Mouse (Mus musculus) liver, embryonic 16.5 days (tissue): ENCODE data around the gene B4galt1. TPM values are rescaled to one million over a fixed set of nuclear protein-coding genes. Genes with fewer than 3 reads are reported as not detected.
A peak's percentile ranks its signal among the peaks of the same experiment; 100 is the strongest.

ENCODE experiments used
- ATAC-seq: fragments of 200-750 bp; cut with Nextera tagmentation; 2 replicates; pipeline ENCODE4 v1.8.0; 2017; ENCODE audit warnings: low read depth, mild to moderate bottlenecking, moderate number of reproducible peaks, moderate library complexity
- H3K27ac ChIP-seq: fragments of 300-500 bp; sonication (generic); 2 replicates; pipeline ENCODE4 v1.5.1; 2014; ENCODE audit warnings: mild to moderate bottlenecking, low read length
- H3K27me3 ChIP-seq: fragments of 300-500 bp; sonication (generic); 2 replicates; pipeline ENCODE4 v1.6.1; 2014; ENCODE audit warnings: low read depth, low read length, mixed read lengths; ENCODE audit not compliant: control insufficient read depth, insufficient read depth
- H3K36me3 ChIP-seq: fragments of 300-500 bp; sonication (generic); 2 replicates; pipeline ENCODE4 v1.6.1; 2014; ENCODE audit warnings: mild to moderate bottlenecking; ENCODE audit not compliant: control insufficient read depth, insufficient read depth
- H3K4me1 ChIP-seq: fragments of 300-500 bp; sonication (generic); 2 replicates; pipeline ENCODE4 v1.6.1; 2014; ENCODE audit warnings: low read depth, low read length, mixed read lengths; ENCODE audit not compliant: control insufficient read depth
- H3K4me2 ChIP-seq: fragments of 300-500 bp; sonication (generic); 2 replicates; pipeline ENCODE4 v1.6.1; 2014; ENCODE audit warnings: low read depth, low read length, mixed read lengths
- H3K4me3 ChIP-seq: fragments of 300-500 bp; sonication (generic); 2 replicates; pipeline ENCODE4 v1.5.1; 2014; ENCODE audit warnings: low read depth, mild to moderate bottlenecking, low read length
- H3K9ac ChIP-seq: fragments of 300-500 bp; sonication (generic); 2 replicates; pipeline ENCODE4 v1.6.1; 2014; ENCODE audit warnings: low read depth, low read length
- H3K9me3 ChIP-seq: fragments of 300-500 bp; sonication (generic); replicated peaks from 2 replicates; pipeline ENCODE4 v1.6.1; 2016; ENCODE audit warnings: low read length; ENCODE audit not compliant: control insufficient read depth
- WGBS: fragments of 180-500 bp; shearing (Covaris S2); extraction: QIAGEN DNeasy Blood & Tissue Kit; methylation state at CpG from one replicate; pipeline ENCODE4 v1.1.7; 2014; ENCODE audit not compliant: insufficient replicate concordance; 5-methylcytosine and 5-hydroxymethylcytosine counted together
- polyA plus RNA-seq: library from polyadenylated mRNA; unstranded; fragments of >200 nt; fragmentation: Nextera tagmentation; extraction: Ambion mirVana; gene quantifications from 2 replicates; pipeline ENCODE4 v1.2.1, GENCODE M21; 2015

B4galt1 gene
- polyA plus RNA-seq, 1 experiment from 2014 or later: 32.6 TPM

GRCm38 (mm10) chr4:40861131-40861530, 7.3 kb upstream of the B4galt1 start:
- Histone ChIP-seq H3K4me2 (no peak overlapping the region), H3K4me1 (peaks cover 11% of the 10 kb centered on the region), H3K9me3 (no peaks in the 10 kb centered on the region), H3K36me3 (no peaks in the 10 kb centered on the region), H3K9ac (no peak overlapping the region), H3K4me3 (no peak overlapping the region), H3K27ac (no peak overlapping the region), H3K27me3 (no peaks in the 10 kb centered on the region)
- WGBS: 62% methylated on average over 3 of the region's 3 CpGs
- ATAC-seq: no peak

GRCm38 (mm10) chr4:40857824-40858346, 4.1 kb upstream of the B4galt1 start:
- no peak for ATAC-seq
- H3K27ac ChIP-seq: no peak overlapping the region
- no peak overlapping the region for H3K4me2 ChIP-seq
- peaks cover 13% of the 10 kb centered on the region for H3K4me1 ChIP-seq
- no peak overlapping the region for H3K4me3 ChIP-seq
- no peaks in the 10 kb centered on the region for H3K36me3 ChIP-seq
- H3K9ac ChIP-seq: no peak overlapping the region
- H3K27me3 ChIP-seq: no peaks in the 10 kb centered on the region
- WGBS: 58% methylated on average over 8 of the region's 8 CpGs
- H3K9me3 ChIP-seq: no peaks in the 10 kb centered on the region

DNA sequence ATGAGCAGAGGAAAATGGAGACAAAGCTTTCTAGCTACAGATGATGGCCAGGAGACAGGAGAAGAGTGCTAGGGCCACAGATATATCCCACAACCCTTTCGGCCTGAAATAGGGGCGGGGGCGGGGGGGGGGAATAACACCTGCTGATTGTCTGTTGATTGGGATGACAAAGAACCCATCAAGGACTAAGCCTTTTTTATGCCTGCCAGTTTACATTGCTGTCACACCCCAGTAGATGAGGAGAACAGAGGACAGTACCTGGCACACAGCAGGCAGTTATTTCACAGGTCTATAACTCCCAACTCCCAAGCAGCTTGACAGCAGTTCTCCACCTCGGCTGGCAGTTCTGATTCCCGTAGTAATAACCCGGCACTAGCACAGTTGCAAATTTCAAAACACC, 2.8 kb upstream of the B4galt1 start:
- H3K4me2 ChIP-seq: no peak overlapping the region
- H3K9ac ChIP-seq: no peak overlapping the region
- H3K27me3 ChIP-seq: no peaks in the 10 kb centered on the region
- no peak for ATAC-seq
- 62% methylated on average over 6 of the region's 6 CpGs for WGBS
- no peak overlapping the region for H3K27ac ChIP-seq
- no peak overlapping the region for H3K4me3 ChIP-seq
- no peaks in the 10 kb centered on the region for H3K36me3 ChIP-seq
- no peaks in the 10 kb centered on the region for H3K9me3 ChIP-seq
- H3K4me1 ChIP-seq: peaks cover 13% of the 10 kb centered on the region

- peak overlapping the region; percentile 81 for H3K4me3 ChIP-seq
- no peaks in the 10 kb centered on the region for H3K27me3 ChIP-seq
- peak overlapping the region; percentile 84 for H3K27ac ChIP-seq
- H3K36me3 ChIP-seq: no peaks in the 10 kb centered on the region
- H3K4me1 ChIP-seq: peaks cover 30% of the 10 kb centered on the region
- H3K9ac ChIP-seq: peak overlapping the region; percentile 70
- H3K9me3 ChIP-seq: no peaks in the 10 kb centered on the region
- WGBS: 19% methylated on average over 18 of the region's 18 CpGs
- peak overlapping the region; percentile 97 for H3K4me2 ChIP-seq
- ATAC-seq: no peak
Observed at GRCm38 (mm10) chr4:40854387-40854933, 655 bp upstream of the B4galt1 start.

DNA sequence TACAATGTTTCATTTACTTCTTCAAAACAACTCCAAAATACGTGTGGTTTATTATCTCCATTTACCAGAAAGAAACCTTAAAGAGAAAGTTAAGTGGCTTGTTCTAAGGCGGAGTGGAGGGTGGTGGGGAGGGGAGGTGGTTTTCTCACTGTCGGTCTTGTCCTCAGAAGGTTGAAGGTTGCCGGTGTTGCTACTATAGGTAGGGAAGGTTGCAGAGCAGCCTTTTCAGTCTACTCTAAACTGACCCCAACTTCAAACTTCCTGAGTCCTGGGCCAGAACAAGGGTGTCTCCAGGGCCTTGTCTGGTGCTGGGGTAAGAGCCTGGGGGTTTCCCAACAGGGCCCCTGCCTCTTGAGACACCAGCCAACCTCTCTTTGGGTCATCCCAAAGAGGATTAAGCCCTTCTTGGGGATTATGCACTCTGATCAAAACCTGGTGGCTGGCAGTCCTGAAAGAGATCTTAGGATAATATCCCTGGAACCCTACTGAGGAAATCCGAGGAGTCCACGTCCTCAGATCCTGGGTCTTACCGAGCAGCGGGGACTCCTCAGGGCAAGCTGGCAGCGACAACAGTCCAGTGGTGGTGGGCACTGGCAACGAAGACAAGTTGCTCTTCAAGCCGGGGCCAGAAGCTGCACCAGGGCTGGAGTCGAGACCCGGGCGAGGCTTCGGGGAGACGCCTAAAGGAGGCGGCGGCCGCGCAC, 792 bp downstream of the B4galt1 start:
- H3K4me2 ChIP-seq: peak overlapping the region; percentile 97
- ATAC-seq: peak; percentile 23; the same call in 1 of the 2 replicates
- peaks cover 40% of the 10 kb centered on the region for H3K4me1 ChIP-seq
- no peaks in the 10 kb centered on the region; the same call in 1 of the 2 replicates for H3K36me3 ChIP-seq
- peak overlapping the region; percentile 96 for H3K27ac ChIP-seq
- peak overlapping the region; percentile 81 for H3K4me3 ChIP-seq
- no peaks in the 10 kb centered on the region for H3K9me3 ChIP-seq
- no peaks in the 10 kb centered on the region for H3K27me3 ChIP-seq
- H3K9ac ChIP-seq: peak overlapping the region; percentile 93
- under 1% methylated on average over 20 of the region's 20 CpGs for WGBS

- peak overlapping the region; percentile 96 for H3K27ac ChIP-seq
- no peaks in the 10 kb centered on the region; the same call in 1 of the 2 replicates for H3K36me3 ChIP-seq
- H3K9me3 ChIP-seq: no peaks in the 10 kb centered on the region
- peak overlapping the region; percentile 97 for H3K4me2 ChIP-seq
- ATAC-seq: no peak
- WGBS: 8% methylated on average over 5 of the region's 5 CpGs
- H3K4me3 ChIP-seq: peak overlapping the region; percentile 81
- peaks cover 47% of the 10 kb centered on the region for H3K4me1 ChIP-seq
- H3K27me3 ChIP-seq: no peaks in the 10 kb centered on the region
- peak overlapping the region; percentile 93 for H3K9ac ChIP-seq
Observed at GRCm38 (mm10) chr4:40852249-40852781, 1.5 kb downstream of the B4galt1 start.

- Histone ChIP-seq H3K4me1 (peaks cover 52% of the 10 kb centered on the region), H3K9me3 (no peaks in the 10 kb centered on the region), H3K9ac (peak overlapping the region; percentile 93), H3K36me3 (no peaks in the 10 kb centered on the region; the same call in 1 of the 2 replicates), H3K27ac (peak overlapping the region; percentile 96), H3K27me3 (no peaks in the 10 kb centered on the region), H3K4me2 (peak overlapping the region; percentile 97), H3K4me3 (peak overlapping the region; percentile 81)
- ATAC-seq: no peak
- WGBS: 6% methylated on average over 4 of the region's 4 CpGs
Observed at GRCm38 (mm10) chr4:40851763-40852248, 2.0 kb downstream of the B4galt1 start.

DNA sequence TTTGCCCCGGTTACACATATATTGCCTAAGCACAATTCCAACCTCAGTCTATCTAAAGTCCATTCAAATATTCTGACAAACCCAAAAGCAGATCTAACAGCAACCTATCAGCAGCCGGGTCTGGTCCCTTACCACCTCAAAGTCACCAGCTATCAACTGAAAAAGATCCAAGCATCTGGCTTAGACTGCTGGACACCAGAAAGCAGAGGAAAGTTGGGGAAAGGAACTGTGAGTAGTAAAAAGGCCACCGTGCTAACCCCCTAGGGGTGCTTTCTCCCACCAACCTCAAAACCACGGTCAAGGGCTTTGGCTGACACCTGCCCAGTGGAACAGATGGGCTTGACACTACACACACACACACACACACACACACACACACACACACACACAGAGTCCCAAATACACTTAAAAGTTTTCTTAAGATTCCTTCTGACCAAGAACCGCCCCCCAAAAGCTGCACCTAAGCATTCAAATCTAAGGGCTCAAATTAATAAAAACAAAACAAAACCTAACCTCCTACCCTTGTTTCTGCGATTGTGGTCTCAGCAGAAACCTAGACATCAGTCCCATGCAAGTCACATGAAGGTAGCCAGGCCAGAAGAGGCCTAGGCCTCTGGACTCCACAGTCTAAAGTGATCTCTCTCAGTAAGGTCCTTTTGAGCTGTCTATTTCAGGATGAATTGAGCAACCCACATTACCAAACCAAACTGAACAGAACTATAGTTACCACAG, 2.6 kb downstream of the B4galt1 start:
- ATAC-seq: no peak
- H3K27ac ChIP-seq: peak overlapping the region; percentile 96
- WGBS: 26% methylated on average over 6 of the region's 6 CpGs

More for the DNA sequence above, 2.6 kb downstream of the B4galt1 start:
- peak overlapping the region; percentile 93 for H3K9ac ChIP-seq
- H3K36me3 ChIP-seq: no peaks in the 10 kb centered on the region; the same call in 1 of the 2 replicates
- H3K4me1 ChIP-seq: peaks cover 58% of the 10 kb centered on the region
- H3K9me3 ChIP-seq: no peaks in the 10 kb centered on the region
- H3K27me3 ChIP-seq: no peaks in the 10 kb centered on the region
- peak overlapping the region; percentile 97 for H3K4me2 ChIP-seq
- H3K4me3 ChIP-seq: peak overlapping the region; percentile 81
